Mouse (Mus musculus) heart, postnatal 0 days (tissue): ENCODE results near the gene Vps16.

Experiments
- CTCF ChIP-seq: IDR thresholded peaks from 2 replicates; pipeline ENCODE4 v1.5.1; 2016; ENCODE audit warnings: antibody characterized with exemption, control low read depth, low read depth
- EP300 ChIP-seq: IDR thresholded peaks from 2 replicates; pipeline ENCODE4 v1.6.1; 2016; ENCODE audit warnings: antibody characterized with exemption, low read depth

DNA sequence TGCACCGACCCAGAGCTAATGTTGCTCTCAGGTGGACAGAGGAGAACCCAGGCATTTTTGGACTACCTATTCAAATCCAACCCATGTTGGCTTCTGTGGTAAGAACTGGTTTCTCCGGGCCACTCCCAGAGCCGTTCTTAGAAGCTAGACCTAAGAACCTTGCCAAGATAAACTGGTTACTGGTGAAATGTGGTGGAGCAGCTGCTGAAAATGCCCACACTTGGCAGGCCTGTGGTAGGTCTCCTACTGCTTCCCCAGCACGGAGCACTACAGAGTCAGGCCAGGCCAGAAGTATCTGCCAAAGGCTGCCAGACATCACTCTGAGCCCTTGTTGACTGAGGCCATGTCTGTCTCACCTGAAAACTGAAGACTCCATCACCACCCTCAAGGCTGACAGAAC, 49.2 kb upstream of the Vps16 start:
- no peak for TF ChIP-seq CTCF
- TF ChIP-seq EP300: no peak
